Mouse (Mus musculus) megakaryocyte, embryonic 14.5 days (primary cell): ENCODE results near the gene Hsd11b2. TPM values are rescaled to one million over a fixed set of nuclear protein-coding genes. Genes with fewer than 3 reads are reported as not detected.

Experiments used
- H3K27me3 ChIP-seq: replicated peaks from 2 replicates; pipeline ENCODE3; 2012; ENCODE audit warnings: inconsistent platforms
- H3K36me3 ChIP-seq: replicated peaks from 2 replicates; pipeline ENCODE3; 2012; ENCODE audit warnings: low read length, inconsistent platforms, mixed read lengths
- H3K4me1 ChIP-seq: 2 replicates; pipeline ENCODE4 v1.6.1; 2012; ENCODE audit warnings: inconsistent platforms
- H3K4me3 ChIP-seq: replicated peaks from 2 replicates; pipeline ENCODE3; 2012; ENCODE audit warnings: moderate library complexity, mild to moderate bottlenecking, inconsistent platforms
- H3K9me3 ChIP-seq: 2 replicates; pipeline ENCODE4 v1.6.1; 2012; ENCODE audit warnings: inconsistent platforms
- FLI1 ChIP-seq: IDR thresholded peaks from 2 replicates; pipeline ENCODE4 v1.6.1; 2012; ENCODE audit warnings: low read length, inconsistent platforms, mixed read lengths
- GATA1 ChIP-seq: IDR thresholded peaks from 3 replicates; pipeline ENCODE4 v1.6.1; 2012; ENCODE audit warnings: mixed read lengths, low read length, inconsistent platforms, borderline replicate concordance
- polyA plus RNA-seq: library from polyadenylated mRNA; stranded (reverse); fragments of >175 nt; gene quantifications from 2 replicates; pipeline ENCODE4 v1.2.3, GENCODE M21; 2012; ENCODE audit warnings: low replicate concordance; ENCODE audit not compliant: insufficient read depth

Gene Hsd11b2
- polyA plus RNA-seq, 1 experiment, result 0.12 TPM

DNA sequence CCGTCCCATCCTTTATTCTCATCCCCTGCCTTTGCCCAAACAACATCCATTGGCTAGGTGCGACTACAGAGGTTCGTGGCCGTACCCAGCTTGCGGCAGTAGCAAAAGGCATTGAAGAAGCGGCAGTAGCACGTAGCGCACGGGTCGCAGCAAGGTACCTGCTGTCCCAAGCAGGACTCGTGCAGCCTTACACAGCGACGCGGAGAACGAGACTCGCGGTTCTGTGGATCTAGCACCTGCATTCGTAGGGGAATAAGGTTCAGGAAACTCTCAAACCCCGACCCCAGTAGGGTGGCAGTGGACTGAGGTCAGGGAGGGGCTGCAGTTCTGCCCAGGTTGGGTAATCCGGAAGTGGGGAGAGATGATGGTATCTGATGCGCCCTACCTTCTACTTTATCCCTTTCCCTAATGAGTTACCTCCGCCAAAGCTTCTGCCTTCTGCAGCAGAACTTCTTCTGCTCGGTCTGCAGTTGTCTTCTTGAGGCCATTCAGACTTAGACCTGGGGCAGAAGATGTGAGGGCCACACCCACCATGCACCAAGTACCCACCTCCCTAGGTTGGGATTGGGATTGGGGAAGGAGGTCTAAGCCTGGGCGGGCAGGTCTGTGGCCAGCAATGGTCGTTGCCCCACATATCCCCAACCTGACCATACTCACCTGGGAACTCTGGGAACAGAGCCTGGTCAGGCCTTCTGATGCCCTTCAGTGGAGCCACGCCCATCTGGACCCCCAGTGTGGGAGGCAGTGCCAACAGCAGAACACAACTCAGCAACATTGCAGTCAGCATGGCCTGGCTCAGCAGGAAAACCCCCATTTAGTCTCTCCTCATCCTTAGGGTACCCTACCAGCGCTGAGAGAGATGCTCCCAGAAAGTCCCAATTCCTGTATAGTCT lies 48.4 kb downstream of the Hsd11b2 start:
- Histone ChIP-seq H3K4me1 (peaks cover 72% of the 10 kb centered on the region), H3K4me3 (peak overlapping the region; percentile 97), H3K27me3 (no peaks in the 10 kb centered on the region), H3K36me3 (peaks cover 18% of the 10 kb centered on the region), H3K9me3 (no peaks in the 10 kb centered on the region)
- TF ChIP-seq FLI1 (no peak), GATA1 (no peak)

DNA sequence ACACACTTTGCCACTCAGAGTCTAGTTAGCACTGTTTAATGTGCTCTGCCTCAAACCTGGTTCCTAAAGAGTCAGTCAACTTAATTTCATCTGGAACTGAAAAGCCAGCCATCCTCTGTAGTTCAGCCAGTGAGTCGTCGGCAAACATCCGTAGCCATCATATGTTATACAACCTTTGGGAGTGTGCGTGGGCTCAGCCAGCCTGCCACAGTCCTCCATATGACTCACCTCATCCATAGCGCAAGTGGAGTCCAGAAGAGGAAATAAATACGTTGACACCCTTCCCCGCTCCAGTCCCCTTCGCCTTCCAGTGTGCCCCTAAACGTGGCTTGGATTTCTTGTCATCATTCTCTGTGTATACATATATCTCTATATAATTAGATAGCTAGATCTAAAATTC lies 53.3 kb downstream of the Hsd11b2 start:
- H3K9me3 ChIP-seq, result no peaks in the 10 kb centered on the region
- no peaks in the 10 kb centered on the region for H3K36me3 ChIP-seq
- H3K4me1 ChIP-seq, result peaks cover 47% of the 10 kb centered on the region
- H3K27me3 ChIP-seq, result no peaks in the 10 kb centered on the region
- TF ChIP-seq FLI1 (no peak), GATA1 (no peak)
- no peak overlapping the region for H3K4me3 ChIP-seq

DNA sequence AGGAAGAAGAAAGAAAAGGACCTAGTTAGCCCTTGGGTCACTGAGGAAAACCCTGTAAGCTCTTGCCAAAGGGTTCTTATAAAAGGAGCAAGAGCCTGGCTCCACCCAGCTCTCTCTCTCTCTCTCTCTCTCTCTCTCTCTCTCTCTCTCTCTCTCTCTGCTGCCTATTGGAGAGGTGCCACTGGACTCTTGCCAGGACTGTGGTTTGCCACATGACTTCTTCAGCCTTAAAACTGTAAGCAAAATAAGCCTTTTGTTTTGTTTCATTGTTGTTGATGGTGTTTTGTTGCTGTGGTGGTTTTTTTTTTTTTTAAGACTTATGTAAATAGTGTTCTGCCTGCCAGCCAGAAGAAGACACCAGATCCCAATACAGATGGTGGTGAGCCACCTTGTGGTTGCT lies 54.9 kb downstream of the Hsd11b2 start:
- H3K4me3 ChIP-seq, result no peak overlapping the region
- no peaks in the 10 kb centered on the region for H3K36me3 ChIP-seq
- no peaks in the 10 kb centered on the region for H3K9me3 ChIP-seq
- no peak for TF ChIP-seq FLI1
- no peak for TF ChIP-seq GATA1
- peaks cover 5% of the 10 kb centered on the region for H3K27me3 ChIP-seq
- peaks cover 31% of the 10 kb centered on the region for H3K4me1 ChIP-seq

Other genes with a start within 250 kb of the Hsd11b2 start
- gene Hsf4, start 249.0 kb upstream of the Hsd11b2 start, polyA plus RNA-seq, result 0.73 TPM in 1 of 2 replicates, not detected in the other
- 0.41 TPM in 1 of 2 replicates, not detected in the other for gene Nol3, start 242.6 kb upstream of the Hsd11b2 start, polyA plus RNA-seq
- gene 4931428F04Rik, start 228.9 kb upstream of the Hsd11b2 start, polyA plus RNA-seq, result 1.6 and 1.8 TPM in 2 replicates
- gene Exoc3l, start 222.7 kb upstream of the Hsd11b2 start, polyA plus RNA-seq, result 76.3 and 141 TPM in 2 replicates
- 39.4 and 41.2 TPM in 2 replicates for gene E2f4, start 221.1 kb upstream of the Hsd11b2 start, polyA plus RNA-seq
- gene Elmo3, start 213.2 kb upstream of the Hsd11b2 start, polyA plus RNA-seq, result 0.63 TPM in 1 of 2 replicates, not detected in the other
- gene Lrrc29, start 192.5 kb upstream of the Hsd11b2 start, polyA plus RNA-seq, result 13.0 and 15.5 TPM in 2 replicates
- gene Tmem208, start 192.4 kb upstream of the Hsd11b2 start, polyA plus RNA-seq, result 61.6 and 71.6 TPM in 2 replicates
- gene Fhod1, start 170.8 kb upstream of the Hsd11b2 start, polyA plus RNA-seq, result 78.6 and 155 TPM in 2 replicates
- gene Slc9a5, start 169.9 kb upstream of the Hsd11b2 start, polyA plus RNA-seq, result 4.1 and 16.4 TPM in 2 replicates
- gene Plekhg4, start 145.5 kb upstream of the Hsd11b2 start, polyA plus RNA-seq, result 0.02 TPM in 1 of 2 replicates, not detected in the other
- not detected in 2 replicates for gene Kctd19, start 105.3 kb upstream of the Hsd11b2 start, polyA plus RNA-seq
- not detected in 2 replicates for gene Lrrc36, start 105.2 kb upstream of the Hsd11b2 start, polyA plus RNA-seq
- 2.5 and 3.3 TPM in 2 replicates for gene Tppp3, start 47.2 kb upstream of the Hsd11b2 start, polyA plus RNA-seq
- gene Zdhhc1, start 21.9 kb upstream of the Hsd11b2 start, polyA plus RNA-seq, result 5.4 and 9.0 TPM in 2 replicates
- gene Atp6v0d1, start 47.3 kb downstream of the Hsd11b2 start, polyA plus RNA-seq, result 19.8 and 57.3 TPM in 2 replicates
- gene Ripor1, start 86.5 kb downstream of the Hsd11b2 start, polyA plus RNA-seq, result 19.3 and 27.7 TPM in 2 replicates
- gene Ctcf, start 117.8 kb downstream of the Hsd11b2 start, polyA plus RNA-seq, result 18.1 and 68.4 TPM in 2 replicates
- gene Agrp, start 118.6 kb downstream of the Hsd11b2 start, polyA plus RNA-seq, result not detected in 2 replicates
- gene Carmil2, start 167.5 kb downstream of the Hsd11b2 start, polyA plus RNA-seq, result 22.9 and 31.4 TPM in 2 replicates
- gene Acd, start 182.3 kb downstream of the Hsd11b2 start, polyA plus RNA-seq, result 26.9 and 57.9 TPM in 2 replicates
- gene Pard6a, start 182.4 kb downstream of the Hsd11b2 start, polyA plus RNA-seq, result 7.8 and 19.1 TPM in 2 replicates
- gene 4933405L10Rik, start 188.9 kb downstream of the Hsd11b2 start, polyA plus RNA-seq, result not detected in 2 replicates
- 22.7 and 26.1 TPM in 2 replicates for gene Enkd1, start 189.5 kb downstream of the Hsd11b2 start, polyA plus RNA-seq
- gene Gfod2, start 239.9 kb downstream of the Hsd11b2 start, polyA plus RNA-seq, result 3.0 and 9.7 TPM in 2 replicates